Mouse (Mus musculus) heart, adult 2 months (tissue): ENCODE results near the gene Scel.

Source experiments
- CTCF ChIP-seq: fragments of 200-600 bp; IDR thresholded peaks from 2 replicates; pipeline ENCODE4 v1.8.1; 2022; ENCODE audit warnings: antibody characterized with exemption, mild to moderate bottlenecking, moderate library complexity
- EP300 ChIP-seq: fragments of 200-500 bp; IDR thresholded peaks from 2 replicates; pipeline ENCODE4 v1.6.1; 2011; ENCODE audit warnings: low read depth, low read length, control low read depth; ENCODE audit not compliant: insufficient read depth
- POLR2A ChIP-seq: fragments of 200-500 bp; IDR thresholded peaks from 2 replicates; pipeline ENCODE4 v1.6.1; 2011; ENCODE audit warnings: mild to moderate bottlenecking, low read depth, low read length, control low read depth; ENCODE audit not compliant: insufficient read depth

GRCm38 (mm10) chr14:103550480-103550879 lies 37.3 kb downstream of the Scel start:
- TF ChIP-seq CTCF (peak; percentile 87), POLR2A (no peak), EP300 (0 out of 2 replicates have a peak, but pooled peaks have one; percentile 24)
